Mouse (Mus musculus) myocyte (in vitro differentiated cells): ENCODE results near the gene Tcf7l1.

Experiments used
- CEBPB ChIP-seq: IDR thresholded peaks from 2 replicates; pipeline ENCODE4 v1.6.1; 2011; ENCODE audit warnings: mild to moderate bottlenecking, moderate library complexity; ENCODE audit not compliant: poor library complexity, insufficient read depth, severe bottlenecking
- E2F4 ChIP-seq: IDR thresholded peaks from one replicate; pipeline ENCODE4 v1.6.1; 2011; ENCODE audit warnings: mild to moderate bottlenecking, control low read depth, moderate library complexity; ENCODE audit not compliant: insufficient read depth
- MYOG ChIP-seq, 3 experiments: IDR thresholded peaks; one replicate each; pipeline ENCODE4 v1.6.1; 2011; ENCODE audit warnings: control low read depth in 2 of 3, low read depth in 2 of 3, mild to moderate bottlenecking in 2 of 3; ENCODE audit not compliant: insufficient read length in 2 of 3, control insufficient read depth in 1 of 3, insufficient read depth in 1 of 3
- POLR2A ChIP-seq: IDR thresholded peaks from one replicate; pipeline ENCODE4 v1.6.1; 2011; ENCODE audit warnings: low read depth, mild to moderate bottlenecking, control low read depth, moderate library complexity; ENCODE audit not compliant: insufficient read length
- POLR2AphosphoS2 ChIP-seq: IDR thresholded peaks from one replicate; pipeline ENCODE4 v1.6.1; 2011; ENCODE audit warnings: low read depth, control low read depth; ENCODE audit not compliant: insufficient read length
- REST ChIP-seq: IDR thresholded peaks from one replicate; pipeline ENCODE4 v1.6.1; 2011; ENCODE audit warnings: mild to moderate bottlenecking, control low read depth, moderate library complexity; ENCODE audit not compliant: insufficient read depth, insufficient read length
- TCF12 ChIP-seq: IDR thresholded peaks from one replicate; pipeline ENCODE4 v1.6.1; 2011; ENCODE audit warnings: mild to moderate bottlenecking, control low read depth; ENCODE audit not compliant: poor library complexity, insufficient read depth, severe bottlenecking
- USF1 ChIP-seq: IDR thresholded peaks from one replicate; pipeline ENCODE4 v1.6.1; 2011; ENCODE audit warnings: low read depth, mild to moderate bottlenecking, control low read depth, moderate library complexity

- no peak for TF ChIP-seq TCF12
- no peak for TF ChIP-seq REST
- TF ChIP-seq POLR2A: no peak
- no peak for TF ChIP-seq MYOG (IDR thresholded peaks at IDR 0.05; ENCODE audit: control insufficient read depth in 1 of 3, insufficient read depth in 1 of 3, insufficient read length in 2 of 3, low read depth in 2 of 3)
- no peak for TF ChIP-seq CEBPB
- no peak for TF ChIP-seq USF1
- no peak for TF ChIP-seq E2F4
- no peak for TF ChIP-seq POLR2AphosphoS2
These were observed 46.7 kb downstream of the Tcf7l1 start for GRCm38 (mm10) chr6:72742331-72742730.
